Mouse (Mus musculus) liver, postnatal 0 days (tissue): ENCODE data around the gene Mcf2.

ENCODE experiments used
- CTCF ChIP-seq: sonication (generic); IDR thresholded peaks from 2 replicates; pipeline ENCODE4 v1.5.1; 2016; ENCODE audit warnings: antibody characterized with exemption, low read depth
- EP300 ChIP-seq: IDR thresholded peaks from 2 replicates; pipeline ENCODE4 v1.6.1; 2016; ENCODE audit warnings: antibody characterized with exemption, low read depth, mild to moderate bottlenecking

- TF ChIP-seq CTCF (no peak), EP300 (no peak)
Observed at GRCm38 (mm10) chrX:60170106-60170505, 8.8 kb downstream of the Mcf2 start.
